Mouse (Mus musculus): ENCODE measurements around the gene Tm7sf3. TPM values are rescaled to one million over a fixed set of nuclear protein-coding genes. Genes with fewer than 3 reads are reported as not detected.
"Not testable (repeated sequence)": the region's sequence is repeated elsewhere in the genome, so short reads cannot be mapped to it uniquely, and the experiment has no call there.

Tm7sf3 gene
- polyA plus RNA-seq, 1 experiment from 2014 or later = 29.8 TPM

DNA sequence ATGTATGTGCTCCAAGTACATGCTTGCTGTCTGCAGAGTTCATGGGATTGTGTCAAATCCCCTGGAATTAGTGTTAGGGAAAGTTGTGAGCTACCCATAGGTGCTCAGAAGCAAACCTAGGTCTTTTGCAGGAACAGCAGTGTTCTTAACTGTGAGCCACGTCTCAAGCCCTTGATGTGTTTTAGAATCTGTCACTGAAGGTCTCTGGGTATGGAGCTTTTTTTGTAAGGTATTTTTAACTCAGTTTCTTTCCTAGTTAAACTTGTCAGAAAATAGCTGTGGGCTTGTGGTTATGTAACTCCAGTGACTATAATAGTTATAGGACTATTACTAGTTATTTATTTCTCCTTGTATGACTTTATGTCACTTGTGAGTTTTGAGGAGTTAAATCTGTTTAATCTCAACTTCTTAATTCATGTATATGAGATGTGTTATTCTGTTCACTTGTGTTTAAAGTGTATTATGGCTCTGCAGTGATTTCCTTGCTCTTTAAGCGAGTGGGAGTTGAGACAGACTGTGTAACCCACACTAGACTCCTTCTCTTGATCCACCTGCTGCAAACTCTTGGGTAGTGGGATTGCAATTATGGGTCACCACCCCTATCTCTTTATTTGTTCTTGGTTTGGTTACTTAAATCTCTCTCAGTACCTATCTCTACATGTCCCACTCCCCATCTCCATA lies 59.1 kb downstream of the Tm7sf3 start:
- H3K36me3 ChIP-seq = peaks cover 26% of the 10 kb centered on the region
- H3K4me2 ChIP-seq = no peak overlapping the region
- H3K27me3 ChIP-seq = no peaks in the 10 kb centered on the region
- H3K9ac ChIP-seq = no peak overlapping the region
- 82% methylated on average over 2 of the region's 2 CpGs for WGBS
- no peak for ATAC-seq (ENCODE audit: low FRiP score)
- H3K27ac ChIP-seq = no peak overlapping the region
- H3K4me1 ChIP-seq (replicated peaks) = peaks cover 17% of the 10 kb centered on the region
- H3K9me3 ChIP-seq = no peaks in the 10 kb centered on the region
- no peak overlapping the region for H3K4me3 ChIP-seq

DNA sequence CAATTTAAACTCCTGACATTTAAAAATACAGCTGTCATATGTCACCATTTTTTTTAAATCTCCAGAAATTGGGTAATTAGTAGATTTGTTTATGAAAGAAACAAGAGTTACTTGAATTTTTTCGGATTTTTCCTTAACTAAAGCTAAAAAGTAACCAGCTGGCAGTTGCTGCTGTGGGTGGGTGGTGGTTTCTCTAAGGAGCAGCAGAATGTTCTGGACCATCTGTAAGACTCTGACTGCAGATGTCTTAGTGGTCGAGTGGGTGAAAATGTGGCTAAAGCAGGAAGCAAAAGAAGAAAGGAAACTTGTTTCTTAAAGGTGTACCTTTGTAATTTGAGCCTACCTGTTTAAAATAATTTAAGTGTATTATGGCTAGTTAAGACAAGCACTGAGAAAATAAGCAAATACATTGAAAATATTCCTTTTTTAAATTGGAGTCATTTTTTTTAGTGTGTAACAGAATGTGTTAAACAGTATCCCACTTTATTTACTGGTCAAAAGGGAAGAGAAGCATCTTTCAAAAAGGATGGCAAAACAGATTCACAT lies 62.2 kb downstream of the Tm7sf3 start:
- Histone ChIP-seq H3K9ac (no peak overlapping the region), H3K36me3 (no peaks in the 10 kb centered on the region), H3K9me3 (no peaks in the 10 kb centered on the region), H3K27ac (no peak overlapping the region), H3K4me2 (no peak overlapping the region), H3K4me1 (replicated peaks) (peaks cover 31% of the 10 kb centered on the region), H3K4me3 (no peak overlapping the region), H3K27me3 (no peaks in the 10 kb centered on the region)
- WGBS = 53% methylated on average over 2 of the region's 2 CpGs
- no peak for ATAC-seq (ENCODE audit: low FRiP score)

DNA sequence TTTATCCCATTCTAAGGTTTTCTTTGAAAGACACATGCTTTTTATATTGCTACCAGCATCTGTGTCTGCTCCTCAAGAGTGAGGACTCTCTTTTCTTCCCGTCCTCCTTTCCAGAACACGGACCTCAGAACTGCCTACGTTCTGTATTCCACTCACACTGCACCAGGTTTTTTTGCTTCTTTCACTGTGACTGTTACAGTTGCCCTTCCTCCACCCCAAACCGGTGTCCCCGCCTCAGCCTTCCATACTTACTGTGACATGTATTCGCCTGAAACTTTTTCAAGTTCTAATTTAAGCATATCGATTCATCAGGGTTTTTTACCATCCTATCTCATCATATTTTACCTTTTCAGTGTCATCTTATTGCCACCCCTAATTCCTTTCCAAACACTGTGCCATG lies 64.0 kb downstream of the Tm7sf3 start:
- Histone ChIP-seq H3K4me3 (peak overlapping the region; percentile 58), H3K9ac (peak overlapping the region; percentile 81), H3K9me3 (no peaks in the 10 kb centered on the region), H3K27me3 (no peaks in the 10 kb centered on the region), H3K27ac (peak overlapping the region; percentile 98), H3K4me1 (replicated peaks) (peaks cover 43% of the 10 kb centered on the region), H3K4me2 (peak overlapping the region; percentile 76), H3K36me3 (no peaks in the 10 kb centered on the region)
- 14% methylated on average over 7 of the region's 7 CpGs for WGBS
- ATAC-seq (ENCODE audit: low FRiP score) = no peak

DNA sequence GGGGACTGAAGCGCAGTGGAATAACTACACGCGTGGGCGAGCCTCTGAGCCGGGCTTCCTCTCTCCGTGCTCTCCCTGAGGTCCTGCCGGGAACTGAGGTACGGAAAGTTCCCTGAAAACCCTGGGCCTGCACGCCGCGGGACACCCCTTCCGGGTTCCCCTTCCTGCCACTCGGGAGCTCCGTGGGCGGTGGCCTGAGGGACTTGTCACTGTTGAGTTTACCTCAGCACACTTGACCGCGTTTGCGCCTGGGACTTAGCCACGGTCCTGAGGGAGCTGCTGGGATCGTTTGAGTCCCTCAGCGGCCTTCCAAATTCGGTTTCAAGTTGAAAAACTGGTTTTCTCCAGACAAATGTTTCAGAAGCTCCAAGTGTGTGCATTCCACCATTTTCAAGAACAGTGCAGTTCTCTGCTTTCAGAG lies 64.5 kb downstream of the Tm7sf3 start:
- peaks cover 43% of the 10 kb centered on the region for H3K4me1 ChIP-seq (replicated peaks)

DNA sequence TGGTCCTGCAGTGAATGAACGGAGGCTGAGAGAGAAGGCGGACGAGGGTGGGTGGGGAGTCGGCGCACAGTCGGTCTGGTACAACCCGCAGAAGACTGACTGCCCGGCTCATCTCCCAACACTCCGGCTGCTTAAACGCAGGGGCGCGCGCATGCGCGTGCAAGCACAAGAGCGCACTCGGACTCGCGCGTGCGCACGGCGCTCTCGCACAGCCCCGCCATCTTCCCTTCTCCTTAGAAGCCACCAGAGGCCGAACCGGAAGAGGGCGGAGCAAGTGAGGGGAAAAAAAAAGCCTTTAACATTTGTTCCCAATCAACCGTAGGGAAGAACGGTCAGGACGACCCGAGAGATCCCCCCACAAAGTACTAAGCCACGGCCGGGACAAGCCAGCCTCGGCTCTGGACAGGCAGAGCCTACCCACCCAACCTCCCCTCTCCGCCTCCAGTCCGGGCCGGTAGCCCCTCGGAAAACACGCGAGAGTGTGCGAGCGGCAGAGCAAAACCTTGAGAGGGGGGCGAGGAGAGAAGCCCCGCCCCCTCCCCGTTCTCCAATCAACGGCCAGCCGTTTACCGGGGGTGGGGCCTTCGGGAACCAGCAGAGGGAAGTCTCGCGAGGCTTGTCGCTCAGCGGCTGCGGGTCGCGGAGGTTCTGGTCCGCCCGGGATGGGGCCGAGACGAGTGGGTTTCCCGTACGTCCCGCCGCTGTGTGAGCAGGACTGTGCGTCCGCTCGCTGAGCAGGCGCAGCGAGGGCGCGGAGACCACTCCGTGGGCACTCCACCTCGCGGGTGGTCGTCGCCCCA lies 65.1 kb downstream of the Tm7sf3 start, which contains the start of gene Ints13:
Gene Ints13 (minus strand): TSS at position 526 of the 800 bp plus-strand sequence.
- H3K4me3 ChIP-seq = peak within 1 kb of the TSS; percentile 58
- peak within 1 kb of the TSS; percentile 98 for H3K27ac ChIP-seq
- no peaks in the 10 kb centered on the region for H3K9me3 ChIP-seq
- H3K36me3 ChIP-seq = no peaks in the 10 kb centered on the region
- peak; percentile 97 for ATAC-seq (ENCODE audit: low FRiP score)
- peak within 1 kb of the TSS; percentile 81 for H3K9ac ChIP-seq
- H3K4me1 ChIP-seq (replicated peaks) = peaks cover 40% of the 10 kb centered on the region
- no peaks in the 10 kb centered on the region for H3K27me3 ChIP-seq
- peak within 1 kb of the TSS; percentile 76 for H3K4me2 ChIP-seq
- WGBS = under 1% methylated on average over 76 of the region's 77 CpGs

More for the DNA sequence above, 64.5 kb downstream of the Tm7sf3 start:
- Histone ChIP-seq H3K9ac (peak overlapping the region; percentile 81), H3K36me3 (no peaks in the 10 kb centered on the region), H3K4me2 (peak overlapping the region; percentile 76), H3K4me3 (peak overlapping the region; percentile 58), H3K27ac (peak overlapping the region; percentile 98), H3K9me3 (no peaks in the 10 kb centered on the region), H3K27me3 (no peaks in the 10 kb centered on the region)
- WGBS = under 1% methylated on average over 22 of the region's 22 CpGs
- ATAC-seq (ENCODE audit: low FRiP score) = no peak

DNA sequence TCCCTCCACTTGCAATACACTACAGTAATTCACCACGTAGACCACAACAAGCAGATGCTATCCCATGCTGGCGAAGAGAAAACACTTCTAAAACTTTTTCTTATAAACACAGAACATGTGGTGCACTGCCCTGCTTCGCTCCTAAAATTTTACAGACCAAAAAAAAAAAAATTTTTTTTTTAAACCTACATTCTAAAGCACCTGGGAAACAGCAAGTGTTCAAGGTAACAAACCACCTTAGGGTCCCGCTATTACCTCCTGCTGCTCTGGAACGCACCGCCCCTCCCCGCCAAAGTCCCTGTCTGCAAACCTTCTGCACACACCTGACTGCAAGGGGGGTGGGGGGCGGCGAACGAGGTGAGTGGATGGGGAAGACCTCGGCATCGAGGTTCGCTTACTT lies 65.7 kb downstream of the Tm7sf3 start, which contains the start of gene Fgfr1op2:
Gene Fgfr1op2 (plus strand): TSS at position 301 of the 400 bp plus-strand sequence.
- Histone ChIP-seq H3K4me3 (peak within 1 kb of the TSS; percentile 58), H3K9ac (peak within 1 kb of the TSS; percentile 81), H3K36me3 (no peaks in the 10 kb centered on the region), H3K4me1 (replicated peaks) (peaks cover 42% of the 10 kb centered on the region), H3K27me3 (no peaks in the 10 kb centered on the region), H3K4me2 (peak within 1 kb of the TSS; percentile 76), H3K9me3 (no peaks in the 10 kb centered on the region), H3K27ac (peak within 1 kb of the TSS; percentile 98)
- no peak for ATAC-seq (ENCODE audit: low FRiP score)
- WGBS = 1% methylated on average over 13 of the region's 13 CpGs

DNA sequence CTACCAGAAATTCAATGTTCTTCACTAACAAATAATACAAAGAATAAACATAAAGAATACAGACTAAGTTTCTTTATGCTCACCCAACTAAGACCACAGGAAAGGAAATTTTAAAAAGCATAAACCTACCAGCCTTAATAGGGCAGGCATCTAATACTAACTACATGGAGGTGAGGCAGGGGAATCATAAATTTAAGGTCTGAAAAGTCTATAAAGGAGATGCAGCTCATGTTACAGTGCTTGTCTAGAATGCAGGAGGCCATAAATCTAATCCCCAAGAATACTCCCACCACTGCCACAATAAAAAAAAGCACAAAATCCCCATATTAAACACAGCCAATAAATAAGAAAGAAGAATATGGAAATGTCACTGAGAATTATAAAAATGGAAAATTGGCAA lies 70.6 kb downstream of the Tm7sf3 start:
- H3K4me1 ChIP-seq (replicated peaks) = peaks cover 29% of the 10 kb centered on the region
- no peak overlapping the region for H3K4me3 ChIP-seq
- H3K9ac ChIP-seq = no peak overlapping the region
- no peaks in the 10 kb centered on the region for H3K27me3 ChIP-seq
- no peak for ATAC-seq (ENCODE audit: low FRiP score)
- no peak overlapping the region for H3K27ac ChIP-seq
- no peaks in the 10 kb centered on the region for H3K9me3 ChIP-seq
- peaks cover 7% of the 10 kb centered on the region; the same call in 1 of the 2 replicates for H3K36me3 ChIP-seq
- no peak overlapping the region for H3K4me2 ChIP-seq

DNA sequence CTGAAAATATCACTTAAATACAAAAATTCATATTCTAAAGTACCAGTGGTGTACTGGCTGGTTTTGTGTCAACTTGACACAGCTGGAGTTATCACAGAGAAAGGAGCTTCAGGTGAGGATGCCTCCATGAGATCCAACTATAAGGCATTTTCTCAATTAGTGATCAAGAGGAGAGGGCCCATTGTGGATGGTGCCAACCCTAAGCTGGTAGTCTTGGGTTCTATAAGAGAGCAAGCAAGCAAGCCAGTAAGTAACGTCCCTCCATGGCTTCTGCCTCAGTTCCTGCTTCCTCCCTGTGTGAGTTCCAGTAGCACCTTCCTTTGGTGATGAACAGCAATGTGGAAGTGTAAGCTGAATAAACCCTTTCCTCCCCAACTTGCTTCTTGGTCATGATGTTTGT lies 80.2 kb downstream of the Tm7sf3 start:
- H3K36me3 ChIP-seq = peaks cover 54% of the 10 kb centered on the region
- H3K4me2 ChIP-seq = not testable (repeated sequence)

More for the DNA sequence above, 80.2 kb downstream of the Tm7sf3 start:
- H3K9ac ChIP-seq; H3K9me3 ChIP-seq; H3K4me1 ChIP-seq (replicated peaks); H3K4me3 ChIP-seq; H3K27ac ChIP-seq; ATAC-seq (ENCODE audit: low FRiP score); H3K27me3 ChIP-seq: not testable (repeated sequence)
- 83% methylated on average over 1 of the region's 1 CpGs for WGBS

Other genes starting within 250 kb of the Tm7sf3 start
- gene Itpr2, start 140.6 kb downstream of the Tm7sf3 start, polyA plus RNA-seq (2015; fragmentation: Nextera tagmentation; extraction: Ambion mirVana) = 5.5 and 7.0 TPM in 2 replicates
- gene Fgfr1op2, start 65.6 kb downstream of the Tm7sf3 start, polyA plus RNA-seq (2015; fragmentation: Nextera tagmentation; extraction: Ambion mirVana) = 48.7 and 53.1 TPM in 2 replicates
- 60.4 and 60.8 TPM in 2 replicates for gene Ints13, start 65.0 kb downstream of the Tm7sf3 start, polyA plus RNA-seq (2015; fragmentation: Nextera tagmentation; extraction: Ambion mirVana)
- 113 and 119 TPM in 2 replicates for gene Med21, start 277 bp downstream of the Tm7sf3 start, polyA plus RNA-seq (2015; fragmentation: Nextera tagmentation; extraction: Ambion mirVana)
- gene Stk38l, start 82.2 kb upstream of the Tm7sf3 start, polyA plus RNA-seq (2015; fragmentation: Nextera tagmentation; extraction: Ambion mirVana) = 15.9 and 17.5 TPM in 2 replicates
- 2.1 and 3.4 TPM in 2 replicates for gene Arntl2, start 153.2 kb upstream of the Tm7sf3 start, polyA plus RNA-seq (2015; fragmentation: Nextera tagmentation; extraction: Ambion mirVana)
- gene Smco2, start 207.3 kb upstream of the Tm7sf3 start, polyA plus RNA-seq (2015; fragmentation: Nextera tagmentation; extraction: Ambion mirVana) = not detected in 2 replicates
- gene Ppfibp1, start 245.7 kb upstream of the Tm7sf3 start, polyA plus RNA-seq (2015; fragmentation: Nextera tagmentation; extraction: Ambion mirVana) = 14.7 and 16.9 TPM in 2 replicates